ENCODE assay signal across 17 mouse cellular contexts in the genomic region with DNA sequence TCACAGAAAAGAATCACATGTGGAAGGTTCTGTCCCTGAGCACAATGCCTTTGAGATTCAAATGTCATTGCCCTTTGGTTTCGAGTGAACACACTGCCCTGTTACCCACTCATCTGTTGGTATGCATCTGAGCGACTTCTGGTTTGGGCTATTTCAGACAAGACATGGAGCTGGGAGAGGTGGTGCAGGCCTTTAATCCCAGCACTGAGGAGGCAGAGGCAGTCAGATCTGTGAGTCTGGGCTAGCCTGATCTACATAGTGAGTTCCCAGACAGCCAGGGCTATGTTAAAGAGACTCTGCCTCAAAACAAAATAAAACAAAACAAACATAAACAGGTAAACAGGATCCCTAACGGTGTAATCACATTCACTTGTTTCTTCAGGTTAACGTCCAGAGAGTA. TPM values are rescaled to one million over a fixed set of nuclear protein-coding genes. Genes with fewer than 3 reads are reported as not detected.
"Had no signal": no experiment of that assay in that cellular context is flagged by ENCODE, and none has a peak within 500 bp of the region (broad histone marks: within the 10 kb centered on the region; RNA-seq: fewer than 3 reads in every experiment).

No protein-coding gene starts in this region.

- H3K4me1 ChIP-seq: limb, embryonic 12.5 days; limb, embryonic 15.5 days; liver, embryonic 12.5 days; liver, embryonic 15.5 days; midbrain, embryonic 12.5 days; neural tube, embryonic 12.5 days had no signal

- H3K9me3 ChIP-seq: limb, embryonic 12.5 days; limb, embryonic 15.5 days; liver, embryonic 12.5 days; liver, embryonic 15.5 days; midbrain, embryonic 12.5 days; neural tube, embryonic 12.5 days had no signal

- H3K27ac ChIP-seq: limb, embryonic 12.5 days; limb, embryonic 15.5 days; liver, embryonic 12.5 days; liver, embryonic 15.5 days; midbrain, embryonic 12.5 days; neural tube, embryonic 12.5 days had no signal

- H3K9ac ChIP-seq: limb, embryonic 12.5 days; limb, embryonic 15.5 days; liver, embryonic 12.5 days; liver, embryonic 15.5 days; midbrain, embryonic 12.5 days; neural tube, embryonic 12.5 days had no signal

- H3K27me3 ChIP-seq: limb, embryonic 12.5 days; liver, embryonic 12.5 days; liver, embryonic 15.5 days; neural tube, embryonic 12.5 days had no signal

- H3K36me3 ChIP-seq: limb, embryonic 12.5 days; limb, embryonic 15.5 days; liver, embryonic 12.5 days; liver, embryonic 15.5 days; midbrain, embryonic 12.5 days; neural tube, embryonic 12.5 days had no signal

- DNase-seq: lung, adult 2 months had no signal

- H3K4me2 ChIP-seq: limb, embryonic 12.5 days; limb, embryonic 15.5 days; liver, embryonic 12.5 days; liver, embryonic 15.5 days; midbrain, embryonic 12.5 days; neural tube, embryonic 12.5 days had no signal

- H3K4me3 ChIP-seq: limb, embryonic 12.5 days; limb, embryonic 15.5 days; liver, embryonic 12.5 days; liver, embryonic 15.5 days; midbrain, embryonic 12.5 days; neural tube, embryonic 12.5 days had no signal

RNA-seq across cellular contexts. Expression of gene Cdh16, which starts 31.4 kb away (rescaled TPM):
- total RNA-seq: layer of hippocampus, adult 18-20 months; layer of hippocampus, postnatal 14 days; left cerebral cortex, adult 8-10 months; left cerebral cortex, postnatal 14 days; left cerebral cortex, postnatal 4 days; megakaryocyte progenitor cell, adult 5-6 weeks; megakaryocyte-erythroid progenitor cell, adult 5-6 weeks had no signal
- polyA plus RNA-seq: limb, embryonic 12.5 days; midbrain, embryonic 12.5 days; neural tube, embryonic 12.5 days; small intestine, adult 2 months; testis, adult 2 months; urinary bladder, adult 2 months had no signal
